Mouse (Mus musculus) kidney, adult 2 months (tissue): ENCODE results near the gene Mtmr14. TPM values are rescaled to one million over a fixed set of nuclear protein-coding genes. Genes with fewer than 3 reads are reported as not detected.
A peak's percentile ranks its signal among the peaks of the same experiment; 100 is the strongest.

ENCODE experiments used
- DNase-seq: peaks from one replicate; pipeline ENCODE4 v3.0.0; 2021
- H3K27ac ChIP-seq: fragments of 200-500 bp; 2 replicates; pipeline ENCODE4 v1.5.1; 2012; ENCODE audit warnings: low read depth, low read length, control low read depth, inconsistent platforms; ENCODE audit not compliant: insufficient read depth
- H3K27me3 ChIP-seq: fragments of 200-500 bp; replicated peaks from 2 replicates; pipeline ENCODE4 v1.6.1; 2012; ENCODE audit warnings: mild to moderate bottlenecking, moderate library complexity, low read length, inconsistent platforms; ENCODE audit not compliant: control insufficient read depth, insufficient read depth
- H3K36me3 ChIP-seq: fragments of 200-500 bp; 2 replicates; pipeline ENCODE4 v1.6.1; 2012; ENCODE audit warnings: mild to moderate bottlenecking, moderate library complexity, low read length, inconsistent platforms; ENCODE audit not compliant: control insufficient read depth, insufficient read depth
- H3K4me1 ChIP-seq: fragments of 200-500 bp; 2 replicates; pipeline ENCODE4 v1.6.1; 2011; ENCODE audit warnings: low read length; ENCODE audit not compliant: control insufficient read depth, insufficient read depth
- H3K4me3 ChIP-seq: fragments of 200-500 bp; 2 replicates; pipeline ENCODE4 v1.5.1; 2011; ENCODE audit warnings: mild to moderate bottlenecking, low read depth, low read length, control low read depth; ENCODE audit not compliant: insufficient read depth
- CTCF ChIP-seq: fragments of 200-500 bp; conservative IDR thresholded peaks from 2 replicates; pipeline ENCODE4 v1.5.1; 2011; ENCODE audit warnings: low read depth, mild to moderate bottlenecking, control low read depth, low read length, moderate library complexity, mixed read lengths; ENCODE audit not compliant: insufficient read depth, insufficient read length
- POLR2A ChIP-seq: fragments of 200-500 bp; IDR thresholded peaks from one replicate; pipeline ENCODE4 v1.6.1; 2011; ENCODE audit warnings: low read depth, low read length, control low read depth
- WGBS: fragments of 180-500 bp; shearing (Covaris S2); methylation state at CpG from one replicate; pipeline ENCODE4 v1.1.7; 2018; 5-methylcytosine and 5-hydroxymethylcytosine counted together
- polyA plus RNA-seq: library from polyadenylated mRNA; depleted of rRNA; stranded (reverse); fragments of >200 nt; gene quantifications from 2 replicates; pipeline ENCODE4 v1.2.3, GENCODE M21; 2012; rRNA removed

Mtmr14 gene
- polyA plus RNA-seq, 1 experiment, result 43.6 TPM

GRCm38 (mm10) chr6:113306986-113307349, 69.3 kb downstream of the Mtmr14 start, which contains the start of gene Brpf1:
Gene Brpf1 (plus strand): TSS chr6:113307137.
- Histone ChIP-seq H3K36me3 (no peaks in the 10 kb centered on the region), H3K4me3 (peak within 1 kb of the TSS; percentile 97), H3K27me3 (no peaks in the 10 kb centered on the region), H3K27ac (peak within 1 kb of the TSS; percentile 100), H3K4me1 (peaks cover 5% of the 10 kb centered on the region; the same call in 1 of the 2 replicates)
- no peak for TF ChIP-seq CTCF
- peak; percentile 61 for TF ChIP-seq POLR2A
- WGBS, result under 1% methylated on average over 32 of the region's 32 CpGs
- DNase-seq, result no peak

GRCm38 (mm10) chr6:113307481-113308121, 70.0 kb downstream of the Mtmr14 start:
- WGBS, result under 1% methylated on average over 34 of the region's 34 CpGs
- H3K27me3 ChIP-seq, result no peaks in the 10 kb centered on the region
- no peaks in the 10 kb centered on the region; the same call in 1 of the 2 replicates for H3K36me3 ChIP-seq
- H3K4me3 ChIP-seq, result peak overlapping the region; percentile 97
- TF ChIP-seq POLR2A (no peak), CTCF (no peak)
- peak; percentile 52 for DNase-seq
- peaks cover 5% of the 10 kb centered on the region; the same call in 1 of the 2 replicates for H3K4me1 ChIP-seq
- peak overlapping the region; percentile 100 for H3K27ac ChIP-seq

- H3K4me3 ChIP-seq, result peak overlapping the region; percentile 97
- no peaks in the 10 kb centered on the region; the same call in 1 of the 2 replicates for H3K36me3 ChIP-seq
- H3K4me1 ChIP-seq, result peaks cover 5% of the 10 kb centered on the region; the same call in 1 of the 2 replicates
- 6% methylated on average over 5 of the region's 5 CpGs for WGBS
- DNase-seq, result peak; percentile 70
- no peaks in the 10 kb centered on the region for H3K27me3 ChIP-seq
- TF ChIP-seq POLR2A, result no peak
- TF ChIP-seq CTCF, result peak; percentile 55
- H3K27ac ChIP-seq, result peak overlapping the region; percentile 100
These were observed 70.5 kb downstream of the Mtmr14 start for GRCm38 (mm10) chr6:113308141-113308540.

GRCm38 (mm10) chr6:113315972-113316371, 78.3 kb downstream of the Mtmr14 start:
- no peak for DNase-seq
- Histone ChIP-seq H3K27me3 (no peaks in the 10 kb centered on the region), H3K36me3 (peaks cover 11% of the 10 kb centered on the region), H3K4me3 (no peak overlapping the region), H3K27ac (no peak overlapping the region), H3K4me1 (no peaks in the 10 kb centered on the region)
- TF ChIP-seq POLR2A (no peak), CTCF (no peak)
- 84% methylated on average over 3 of the region's 3 CpGs for WGBS

GRCm38 (mm10) chr6:113326533-113327315, 89.1 kb downstream of the Mtmr14 start, which contains the start of gene Ogg1:
Gene Ogg1 (plus strand): TSS chr6:113326972.
- DNase-seq, result peak; percentile 100
- Histone ChIP-seq H3K4me1 (no peaks in the 10 kb centered on the region; the same call in 1 of the 2 replicates), H3K27ac (peak within 1 kb of the TSS; percentile 78), H3K4me3 (peak within 1 kb of the TSS; percentile 80), H3K27me3 (no peaks in the 10 kb centered on the region), H3K36me3 (peaks cover 2% of the 10 kb centered on the region; the same call in 1 of the 2 replicates)
- no peak for TF ChIP-seq CTCF
- peak; percentile 94 for TF ChIP-seq POLR2A
- WGBS, result under 1% methylated on average over 52 of the region's 52 CpGs

GRCm38 (mm10) chr6:113329396-113329795, 91.8 kb downstream of the Mtmr14 start:
- Histone ChIP-seq H3K4me1 (peaks cover 7% of the 10 kb centered on the region; the same call in 1 of the 2 replicates), H3K27me3 (no peaks in the 10 kb centered on the region), H3K27ac (no peak overlapping the region), H3K36me3 (no peaks in the 10 kb centered on the region), H3K4me3 (no peak overlapping the region)
- no peak for DNase-seq
- WGBS, result 95% methylated on average over 1 of the region's 1 CpGs
- TF ChIP-seq CTCF (no peak), POLR2A (no peak)

- no peak for TF ChIP-seq POLR2A
- TF ChIP-seq CTCF, result no peak
- Histone ChIP-seq H3K27ac (no peak overlapping the region), H3K36me3 (no peaks in the 10 kb centered on the region), H3K27me3 (no peaks in the 10 kb centered on the region), H3K4me1 (peaks cover 10% of the 10 kb centered on the region; the same call in 1 of the 2 replicates), H3K4me3 (no peak overlapping the region)
- DNase-seq, result peak; percentile 16
- 52% methylated on average over 2 of the region's 2 CpGs for WGBS
These were observed 92.9 kb downstream of the Mtmr14 start for GRCm38 (mm10) chr6:113330547-113330946.

Other genes with a start within 250 kb of the Mtmr14 start
- gene Thumpd3, start 191.6 kb upstream of the Mtmr14 start, polyA plus RNA-seq, result 6.5 and 9.3 TPM in 2 replicates
- 16.8 and 17.9 TPM in 2 replicates for gene Setd5, start 160.5 kb upstream of the Mtmr14 start, polyA plus RNA-seq
- 0.09 and 0.12 TPM in 2 replicates for gene Lhfpl4, start 42.5 kb upstream of the Mtmr14 start, polyA plus RNA-seq
- gene Cpne9, start 44.5 kb downstream of the Mtmr14 start, polyA plus RNA-seq, result 0.15 and 1.3 TPM in 2 replicates
- gene Brpf1, start 69.3 kb downstream of the Mtmr14 start, polyA plus RNA-seq, result 13.2 and 13.5 TPM in 2 replicates
- 16.4 and 19.4 TPM in 2 replicates for gene Ogg1, start 89.1 kb downstream of the Mtmr14 start, polyA plus RNA-seq
- 57.8 and 63.2 TPM in 2 replicates for gene Camk1, start 106.1 kb downstream of the Mtmr14 start, polyA plus RNA-seq
- 23.5 and 24.3 TPM in 2 replicates for gene Tada3, start 140.0 kb downstream of the Mtmr14 start, polyA plus RNA-seq
- 73.8 and 79.1 TPM in 2 replicates for gene Arpc4, start 140.3 kb downstream of the Mtmr14 start, polyA plus RNA-seq
- 5.9 and 6.4 TPM in 2 replicates for gene Ttll3, start 151.4 kb downstream of the Mtmr14 start, polyA plus RNA-seq
- gene Rpusd3, start 181.5 kb downstream of the Mtmr14 start, polyA plus RNA-seq, result 159 and 197 TPM in 2 replicates
- gene Cidec, start 197.9 kb downstream of the Mtmr14 start, polyA plus RNA-seq, result 102 and 137 TPM in 2 replicates
- 81.6 and 82.0 TPM in 2 replicates for gene Jagn1, start 204.7 kb downstream of the Mtmr14 start, polyA plus RNA-seq
- 25.7 and 41.4 TPM in 2 replicates for gene Il17re, start 220.6 kb downstream of the Mtmr14 start, polyA plus RNA-seq
- gene Il17rc, start 233.6 kb downstream of the Mtmr14 start, polyA plus RNA-seq, result 37.6 and 41.8 TPM in 2 replicates
- gene Creld1, start 245.5 kb downstream of the Mtmr14 start, polyA plus RNA-seq, result 22.3 and 23.6 TPM in 2 replicates